Mouse (Mus musculus): ENCODE measurements around the gene Plppr2.
A peak's percentile ranks its signal among the peaks of the same experiment; 100 is the strongest.

The Plppr2 gene

DNA sequence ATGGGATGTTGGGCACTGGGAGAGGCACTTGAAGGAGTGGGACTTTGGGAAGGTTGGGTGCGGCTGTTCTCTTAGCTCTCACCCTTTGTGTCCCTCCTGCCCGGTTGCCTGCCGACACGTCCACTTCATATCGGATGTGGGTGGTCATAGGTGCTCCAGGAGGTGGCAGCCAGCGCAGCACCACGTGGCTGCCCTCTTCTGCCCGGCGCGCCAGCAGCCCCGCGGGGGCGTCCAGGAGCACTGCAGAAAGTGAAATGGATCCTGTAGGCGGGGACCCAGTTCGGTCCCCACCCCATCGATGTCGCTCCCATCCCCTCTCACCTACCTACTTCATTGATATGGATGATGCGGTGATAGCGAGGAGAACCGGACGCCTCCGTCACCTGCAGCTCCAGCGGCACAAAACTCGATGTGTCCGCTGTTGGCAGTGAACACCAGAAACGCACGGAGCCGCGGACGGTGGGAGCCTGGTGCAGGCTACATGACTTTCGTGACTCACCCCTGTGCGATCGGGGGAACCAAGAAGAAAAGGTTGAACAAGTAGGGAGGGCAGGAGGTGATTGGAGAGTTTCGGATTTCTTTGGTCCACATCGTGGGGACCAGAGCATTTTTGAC is 24.6 kb downstream of the Plppr2 start:
- DNase-seq (ENCODE audit: low spot score in 2 of 2), result no peak

DNA sequence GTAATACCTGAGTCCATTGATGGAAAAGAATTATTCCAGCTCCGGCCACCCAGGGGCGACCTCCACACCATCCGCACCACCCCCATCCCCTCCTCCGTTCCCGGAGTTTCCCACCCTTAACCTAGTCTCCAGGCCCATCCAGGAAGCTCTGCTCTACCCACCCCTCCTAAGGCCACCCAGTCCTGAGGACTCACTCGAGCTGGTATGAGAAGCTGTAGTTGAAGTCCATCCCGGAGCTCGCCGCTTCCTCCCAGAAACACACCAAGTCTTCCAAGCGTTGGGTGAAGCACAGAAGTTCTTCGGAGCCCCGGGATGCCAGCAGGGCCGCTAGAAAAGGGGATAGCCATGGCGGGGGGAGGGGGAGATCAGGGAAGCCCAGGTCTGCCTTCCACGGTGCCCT is 25.2 kb downstream of the Plppr2 start:
- DNase-seq (ENCODE audit: low spot score in 2 of 2), result no peak

DNA sequence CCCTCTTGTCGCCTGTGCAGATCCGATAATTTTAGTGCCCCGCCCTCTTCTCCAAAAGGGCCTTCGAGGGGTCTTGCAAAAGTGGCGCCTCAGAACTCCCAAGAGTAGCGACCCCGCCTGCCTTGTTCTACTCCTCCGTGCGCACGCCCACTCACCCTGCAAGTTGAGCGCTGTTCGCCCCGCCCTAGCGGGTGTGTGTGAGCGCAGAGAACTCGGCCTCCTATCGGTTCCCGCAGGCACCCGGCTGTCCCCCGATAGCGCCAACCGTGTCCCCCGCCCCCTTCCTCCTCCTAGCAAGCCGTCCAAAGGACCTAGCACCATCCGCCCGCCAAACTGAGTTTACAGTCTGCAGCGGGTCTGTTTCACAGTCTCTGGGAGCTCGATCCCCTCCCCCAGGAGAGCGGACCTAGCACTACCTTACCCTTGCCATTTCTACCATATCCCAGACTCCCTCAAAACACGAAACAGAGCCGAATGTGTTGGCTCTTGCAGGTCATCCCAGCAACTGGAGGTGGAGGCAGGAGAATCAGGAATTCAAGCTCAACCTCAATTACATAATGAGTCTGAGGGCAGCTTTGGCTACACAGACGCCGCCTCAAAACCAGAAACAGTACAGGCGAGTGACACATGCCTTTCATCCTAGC is 25.7 kb downstream of the Plppr2 start:
- DNase-seq (ENCODE audit: low spot score in 2 of 2), result peak; percentile 23 to 69

DNA sequence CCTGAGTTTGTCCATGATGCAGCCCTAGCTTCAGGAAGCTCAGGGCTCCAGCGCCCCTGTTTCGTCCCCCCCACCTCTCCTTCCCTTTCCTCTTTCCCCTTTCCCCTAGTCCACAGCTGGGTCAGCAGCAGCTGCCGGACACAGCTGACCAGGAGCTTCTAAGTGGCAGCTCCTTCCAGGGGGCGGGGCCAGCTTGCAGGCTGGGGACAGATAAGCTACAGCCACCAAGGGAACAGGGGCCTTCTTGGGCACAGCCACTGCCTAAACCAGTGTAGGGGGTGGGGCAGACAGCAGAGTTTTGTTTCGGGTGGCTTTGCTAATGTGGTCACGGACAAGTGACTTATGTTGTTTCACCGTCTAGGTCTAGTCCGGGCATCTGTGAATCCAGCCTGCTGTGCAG is 26.6 kb downstream of the Plppr2 start, which contains the start of gene Epor:
Gene Epor, minus strand, starts transcription at position 90 of the 400 bp plus-strand sequence.
- peak in 1 of 2 experiments; percentile 57 for DNase-seq (ENCODE audit: low spot score in 2 of 2)

DNA sequence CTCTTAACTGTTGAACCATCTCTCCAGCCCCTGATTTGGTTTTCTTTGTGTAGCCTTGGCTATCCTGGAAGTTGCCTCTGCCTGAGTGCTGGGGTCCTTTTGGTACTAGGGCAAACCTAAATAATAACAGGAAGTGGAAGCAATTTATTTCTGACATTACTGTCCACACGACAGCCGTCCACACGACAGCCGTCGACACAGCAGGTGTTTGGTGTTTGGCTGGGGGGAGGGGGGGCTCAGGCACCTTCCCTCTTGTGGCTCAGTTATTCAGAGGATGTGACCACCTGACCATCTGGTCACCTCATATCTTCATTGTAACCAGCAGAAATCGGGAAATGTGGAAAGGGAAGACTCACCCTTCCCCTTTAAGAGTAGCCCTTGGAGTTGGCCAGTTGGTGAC is 32.0 kb downstream of the Plppr2 start:
- DNase-seq (ENCODE audit: low spot score in 2 of 2), result no peak

DNA sequence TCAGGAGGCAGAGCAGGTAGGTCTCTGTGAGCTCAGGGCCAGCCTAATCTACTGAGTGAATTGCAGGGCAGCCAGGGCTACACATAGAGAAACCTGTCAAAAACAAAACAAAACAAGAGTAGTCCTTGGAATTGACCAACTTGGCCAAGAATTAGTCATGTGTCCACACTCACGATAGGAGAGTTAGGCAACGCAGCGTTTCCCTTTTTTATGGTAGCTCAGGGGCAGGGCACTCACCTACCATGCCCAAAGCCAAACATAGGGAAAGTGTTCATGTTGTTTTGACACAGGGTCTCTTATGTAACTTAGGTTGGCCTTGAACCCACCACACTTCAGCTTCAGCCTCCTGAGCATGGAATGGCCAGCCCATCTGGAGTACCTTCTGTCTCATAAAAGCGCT is 32.5 kb downstream of the Plppr2 start:
- DNase-seq (ENCODE audit: low spot score in 2 of 2), result no peak

DNA sequence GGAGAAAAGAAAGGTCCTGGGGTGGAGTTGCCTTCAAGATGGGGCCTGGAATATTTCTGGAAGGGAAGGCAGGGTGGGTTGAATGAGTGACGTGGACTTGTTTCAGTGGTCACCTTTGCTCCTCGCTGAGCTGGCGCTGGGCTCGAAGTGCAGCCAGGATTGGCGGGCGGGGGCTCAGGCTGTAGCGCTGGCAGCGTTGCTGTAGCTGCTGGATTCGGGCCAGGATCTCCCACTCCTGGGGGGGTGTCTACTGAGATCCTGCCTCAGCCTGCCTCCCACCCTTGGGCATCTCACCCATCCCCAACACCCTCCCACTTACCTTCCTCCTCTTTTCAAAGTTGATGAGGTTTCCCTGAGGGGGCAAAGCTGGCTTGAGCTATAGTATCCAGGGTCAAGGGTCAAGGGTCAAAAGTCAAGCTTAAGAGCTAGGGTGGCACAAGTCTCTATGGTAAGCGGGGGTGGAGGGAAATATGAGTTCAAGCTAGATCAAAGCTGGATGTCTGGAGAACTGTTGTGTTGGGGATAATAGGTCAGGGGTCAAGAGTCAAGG is 39.9 kb downstream of the Plppr2 start:
- no peak for DNase-seq (ENCODE audit: low spot score in 2 of 2)

DNA sequence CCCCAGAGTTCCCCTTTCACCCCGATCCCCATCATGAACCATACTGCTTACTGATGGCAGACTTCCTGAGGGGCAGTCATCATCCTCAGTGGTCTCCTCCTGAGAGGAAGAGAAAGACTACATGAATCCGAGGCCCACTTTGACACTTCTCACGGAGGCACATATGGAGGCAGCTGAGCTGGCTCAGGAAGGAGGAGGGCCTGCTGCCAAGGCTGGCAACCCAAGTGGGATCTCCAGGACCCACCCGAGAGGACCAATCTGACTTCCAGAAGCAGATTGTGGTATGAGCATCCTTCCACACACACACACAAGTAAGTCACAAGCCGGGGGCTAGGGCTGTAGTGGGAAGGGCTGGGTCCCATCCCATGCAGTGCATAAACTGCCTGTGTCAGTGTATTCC is 40.5 kb downstream of the Plppr2 start:
- no peak for DNase-seq (ENCODE audit: low spot score in 2 of 2)

DNA sequence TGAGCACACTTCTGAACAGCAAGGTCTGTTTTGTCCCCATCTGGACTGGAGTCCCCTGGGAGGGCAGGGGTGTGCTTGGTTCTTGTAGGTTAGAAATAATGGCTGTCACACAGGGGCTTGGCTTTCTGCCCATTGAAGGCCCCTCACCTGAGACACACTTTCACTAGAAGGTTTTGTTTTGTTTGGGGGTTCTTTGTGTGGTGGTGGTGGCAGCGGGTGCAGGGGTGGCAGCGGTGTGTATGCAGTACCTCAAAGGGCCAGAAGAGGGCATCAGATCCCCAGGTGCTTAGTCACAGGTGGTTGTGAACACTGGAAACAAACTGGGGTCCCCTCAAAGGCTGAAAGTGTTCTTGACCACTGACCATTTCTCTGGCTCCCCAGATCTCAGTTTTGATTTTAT is 41.1 kb downstream of the Plppr2 start:
- DNase-seq (ENCODE audit: low spot score in 2 of 2), result no peak

DNA sequence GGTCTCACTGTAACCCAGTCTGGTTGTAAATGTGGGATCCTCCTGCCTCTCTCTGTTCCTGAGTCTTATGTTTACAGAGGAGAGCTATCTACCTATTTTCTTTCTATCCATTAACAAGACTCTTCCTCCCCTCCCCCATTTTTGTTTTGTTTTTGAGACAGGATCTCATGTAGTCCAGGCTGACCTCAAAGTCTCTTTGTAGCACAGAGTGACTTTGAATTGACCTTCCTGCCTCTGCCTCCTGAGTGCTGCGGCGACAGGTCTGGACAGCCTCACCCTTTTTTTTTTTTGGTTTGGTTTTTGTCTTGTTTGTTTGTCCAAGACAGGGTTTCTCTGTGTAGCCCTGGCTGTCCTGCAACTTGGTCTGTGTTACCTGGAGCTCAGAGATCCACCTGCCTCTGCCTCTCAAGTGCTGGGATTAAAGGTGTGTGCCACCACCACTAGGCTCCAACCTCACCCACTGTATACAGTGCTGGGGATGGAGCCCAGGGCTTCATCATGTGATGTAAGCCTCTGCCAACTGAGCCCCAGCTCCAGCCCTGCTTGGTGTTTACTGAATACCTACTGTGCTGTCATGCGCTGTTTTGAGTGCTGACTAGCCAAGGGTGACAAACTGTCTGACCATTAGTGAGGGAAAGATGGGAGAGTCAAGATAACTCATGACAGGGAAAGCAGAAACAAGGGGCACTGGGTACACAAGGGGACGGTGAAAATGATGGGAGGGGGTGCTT is 41.7 kb downstream of the Plppr2 start:
- DNase-seq (ENCODE audit: low spot score in 2 of 2), result no peak

DNA sequence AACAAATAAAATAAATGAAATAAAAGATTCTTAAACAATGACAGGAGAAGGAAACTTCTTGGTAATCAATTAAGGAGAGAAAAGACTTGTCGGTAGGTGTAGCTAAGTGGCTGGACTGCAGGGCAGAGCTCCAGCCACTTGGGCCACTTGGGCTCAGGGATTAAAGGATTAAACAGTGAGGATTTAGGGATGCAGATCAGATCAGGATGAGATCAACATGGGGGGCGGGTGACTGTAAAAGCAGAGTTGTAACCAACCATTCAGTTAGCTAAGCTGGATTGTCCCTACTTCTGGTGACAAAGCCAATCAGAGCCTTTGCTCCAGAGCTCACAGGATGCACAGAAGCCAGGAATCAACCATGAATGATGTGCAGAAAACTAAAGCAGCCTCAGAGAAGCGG is 47.1 kb downstream of the Plppr2 start:
- DNase-seq (ENCODE audit: low spot score in 2 of 2), result no peak

DNA sequence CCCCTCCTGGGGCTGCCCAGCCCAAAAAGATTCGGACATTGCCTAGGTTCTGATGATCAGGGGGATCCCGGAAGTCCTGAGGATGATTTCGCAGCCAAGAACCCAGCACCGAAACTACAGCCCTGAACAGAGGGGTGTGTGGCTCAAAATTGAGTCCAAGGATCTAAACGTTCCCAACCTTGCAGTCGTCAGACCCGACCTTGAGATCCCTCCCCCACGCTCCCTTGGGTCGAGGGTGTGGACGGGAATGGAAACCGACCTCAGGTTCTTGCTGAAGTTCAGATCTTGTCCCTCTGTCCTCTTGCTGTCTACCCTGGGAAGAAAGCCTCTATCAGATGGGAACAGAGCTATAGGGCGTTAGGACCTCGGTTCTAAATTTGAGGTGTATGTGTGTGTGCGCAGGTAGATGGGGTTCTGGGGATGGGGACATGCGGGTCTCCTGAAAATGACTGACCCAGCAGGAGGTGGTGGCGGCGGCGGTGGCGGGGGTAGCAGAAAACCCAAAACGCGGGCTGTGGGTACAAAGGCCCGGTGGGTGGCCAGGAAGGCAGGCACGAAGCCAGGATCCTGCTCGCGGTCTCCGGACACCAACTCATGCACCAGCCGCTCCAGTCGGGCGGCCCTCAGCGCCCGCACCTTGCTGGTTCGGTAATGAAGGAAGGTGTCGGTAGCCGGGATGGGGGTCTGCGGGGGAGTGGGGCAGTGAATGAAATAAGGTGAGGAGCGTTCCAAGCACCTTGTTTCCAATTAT is 50.9 kb downstream of the Plppr2 start:
- DNase-seq (ENCODE audit: low spot score in 2 of 2), result no peak

DNA sequence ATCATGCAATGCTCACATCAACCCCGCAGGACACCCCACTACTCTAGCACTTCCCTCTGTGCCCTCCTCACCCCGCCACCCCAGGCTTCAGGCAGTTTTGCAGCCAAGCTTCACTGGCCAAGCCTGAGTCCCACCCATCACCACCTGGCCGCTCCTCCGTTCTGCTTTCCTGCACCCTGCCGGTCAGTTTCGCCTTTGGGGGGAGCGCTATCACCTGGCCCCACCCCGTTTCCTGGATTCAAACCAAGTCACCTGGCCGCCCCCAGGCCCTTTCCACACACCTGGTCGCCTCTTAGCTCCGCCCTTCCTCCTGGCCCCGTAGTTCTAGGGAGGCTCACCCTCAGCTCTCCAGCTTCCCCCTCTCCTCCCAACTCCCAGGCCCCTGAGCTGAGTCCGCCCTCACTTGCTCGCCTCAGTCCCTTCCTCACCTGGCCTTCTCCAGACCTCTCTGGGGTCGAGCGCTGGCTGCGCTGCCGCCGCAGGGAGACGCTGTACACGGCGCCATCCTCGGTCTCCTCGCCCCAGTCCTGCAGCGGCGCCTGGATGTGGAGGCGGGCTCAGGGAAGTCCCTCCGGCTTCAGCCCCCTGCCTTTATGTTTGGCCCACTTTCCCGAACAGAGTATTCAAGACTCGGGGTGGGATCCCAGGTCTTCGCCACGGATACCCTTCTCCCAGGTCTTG is 51.7 kb downstream of the Plppr2 start:
- DNase-seq (ENCODE audit: low spot score in 2 of 2), result peak; percentile 19 to 22

DNA sequence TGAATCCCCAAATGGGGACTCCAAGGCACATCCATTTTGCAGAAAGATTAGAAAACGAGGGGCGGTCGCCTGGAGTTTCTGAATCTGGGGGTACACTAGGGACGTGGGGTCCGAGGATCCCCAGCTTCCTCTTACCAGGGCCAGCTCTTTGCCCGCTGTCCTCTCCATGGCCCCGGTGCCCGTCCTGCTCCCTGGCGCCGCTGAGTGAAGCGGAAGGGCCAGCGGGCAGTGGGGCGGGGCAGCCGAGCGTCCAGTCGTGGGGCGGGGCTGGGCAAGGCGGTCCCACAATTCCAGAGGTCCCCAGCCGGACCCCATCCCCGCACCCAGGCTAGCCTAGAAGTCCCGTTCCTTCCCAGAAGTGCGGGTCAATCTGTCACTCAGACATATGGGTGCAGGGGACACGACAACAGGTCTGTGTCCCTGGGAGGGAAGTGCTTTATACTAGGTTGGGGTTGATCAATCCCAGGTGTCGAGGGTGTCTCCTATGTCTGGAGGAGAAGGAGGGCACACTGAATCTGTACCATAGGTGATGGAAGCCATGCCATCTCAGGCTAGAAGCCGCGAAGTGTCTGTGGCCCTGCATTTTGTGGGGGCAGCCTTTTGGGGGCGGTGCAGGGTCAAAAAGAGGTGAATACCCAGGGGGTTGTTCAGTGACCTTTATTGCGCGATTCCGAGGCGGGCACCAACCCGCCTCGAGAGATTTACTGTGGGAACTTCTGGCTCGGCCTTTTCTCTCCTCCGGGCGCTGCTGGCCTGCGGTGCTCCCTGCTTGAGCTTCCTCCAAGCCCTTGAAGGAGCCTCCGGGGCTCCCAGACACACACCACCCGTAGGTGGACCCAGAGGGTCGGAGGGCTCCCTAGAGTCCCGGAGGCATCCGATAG is 52.6 kb downstream of the Plppr2 start, which contains the start of gene Rgl3:
Gene Rgl3, minus strand, starts transcription at position 217 of the 881 bp plus-strand sequence.
- DNase-seq (ENCODE audit: low spot score in 2 of 2), result peak; percentile 52 to 81

DNA sequence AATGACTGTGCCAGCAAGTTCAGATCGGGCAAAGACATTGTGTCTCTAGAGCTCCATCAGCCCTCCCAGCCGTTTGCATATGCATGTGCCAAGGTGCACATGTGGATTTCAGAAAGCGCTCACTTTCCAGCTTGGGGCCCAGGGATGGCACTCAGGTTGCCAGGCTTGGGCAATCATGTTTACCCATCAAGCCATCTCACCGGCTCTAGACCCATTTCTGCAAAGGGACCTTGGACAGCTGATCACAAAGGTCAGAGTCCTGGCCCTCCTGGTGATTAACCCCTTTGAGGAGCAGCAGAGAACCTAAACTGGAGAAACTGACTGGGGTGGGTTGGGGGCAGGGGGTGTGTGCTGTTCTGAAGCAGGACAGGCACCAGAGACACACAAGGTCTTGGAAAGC is 55.4 kb downstream of the Plppr2 start:
- no peak for DNase-seq (ENCODE audit: low spot score in 2 of 2)

DNA sequence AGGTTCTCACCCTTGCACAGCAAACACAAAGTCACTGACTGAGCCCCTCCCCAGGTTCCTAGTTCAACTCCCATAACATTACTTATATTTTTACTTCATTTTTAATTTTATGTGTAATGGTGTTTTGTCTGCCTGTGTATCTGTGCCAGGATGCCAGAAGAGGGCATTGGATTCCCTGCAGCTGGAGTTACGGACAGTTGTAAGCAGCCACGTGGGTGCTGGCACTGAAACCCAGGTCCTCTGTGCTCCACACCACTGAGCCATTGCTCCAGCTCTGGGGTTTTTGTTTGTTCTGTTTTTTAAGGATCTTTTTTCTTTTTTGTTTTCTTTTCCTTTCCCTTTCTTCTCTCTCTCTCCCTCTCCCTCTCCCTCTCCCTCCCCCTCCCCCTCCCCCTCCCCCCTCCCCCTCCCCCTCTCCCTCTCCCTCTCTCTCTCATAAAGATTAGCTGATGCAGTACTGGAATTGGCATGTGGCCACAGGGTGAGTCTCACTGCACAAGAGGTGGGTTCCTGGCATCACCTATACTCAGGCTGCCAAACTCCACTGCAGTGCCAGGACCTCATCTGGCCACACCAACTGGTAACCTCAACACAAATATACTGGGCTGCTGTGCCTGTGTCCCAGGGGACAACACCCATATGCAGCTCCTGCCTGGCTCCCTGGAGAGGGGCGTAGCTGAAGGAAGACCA is 59.5 kb downstream of the Plppr2 start:
- no peak for DNase-seq (ENCODE audit: low spot score in 2 of 2)
